Mouse (Mus musculus) inflammation-experienced regulatory T-cells, adult 6 months (primary cell): ENCODE measurements around the gene Dmtf1. TPM values are rescaled to one million over a fixed set of nuclear protein-coding genes. Genes with fewer than 3 reads are reported as not detected.
A peak's percentile ranks its signal among the peaks of the same experiment; 100 is the strongest.

Source experiments
- ATAC-seq: one replicate; pipeline ENCODE4 v1.8.0; 2017
- polyA plus RNA-seq, 3 experiments: library from polyadenylated mRNA; unstranded; fragments of 100-300 nt; shearing (Covaris generic); gene quantifications; one replicate each; pipeline ENCODE4 v1.2.1; 2017

Dmtf1 gene
- polyA plus RNA-seq, 3 experiments from 2014 or later, result 75.8 to 116 (median 104) TPM

- peak; percentile 74 for ATAC-seq
These were observed 54.1 kb downstream of the Dmtf1 start for GRCm38 (mm10) chr5:9107296-9108089.

GRCm38 (mm10) chr5:9106806-9107205 lies 54.8 kb downstream of the Dmtf1 start:
- no peak for ATAC-seq

GRCm38 (mm10) chr5:9103958-9104357 lies 57.6 kb downstream of the Dmtf1 start:
- no peak for ATAC-seq

- no peak for ATAC-seq
These were observed 58.9 kb downstream of the Dmtf1 start for GRCm38 (mm10) chr5:9102696-9103095.

- ATAC-seq, result peak; percentile 59
These were observed 60.5 kb downstream of the Dmtf1 start for GRCm38 (mm10) chr5:9100849-9101801.

- peak; percentile 86 for ATAC-seq
These were observed 61.2 kb downstream of the Dmtf1 start, which contains the start of gene Tmem243 for GRCm38 (mm10) chr5:9100207-9100848. Gene Tmem243 (plus strand): TSS chr5:9100668.

- ATAC-seq, result no peak
These were observed 68.1 kb downstream of the Dmtf1 start for GRCm38 (mm10) chr5:9093490-9093889.

- no peak for ATAC-seq
These were observed 68.9 kb downstream of the Dmtf1 start for GRCm38 (mm10) chr5:9092716-9093115.

GRCm38 (mm10) chr5:9090493-9091106 lies 71.0 kb downstream of the Dmtf1 start:
- no peak for ATAC-seq

- peak; percentile 93 for ATAC-seq
These were observed 74.5 kb downstream of the Dmtf1 start for GRCm38 (mm10) chr5:9086924-9087719.

DNA sequence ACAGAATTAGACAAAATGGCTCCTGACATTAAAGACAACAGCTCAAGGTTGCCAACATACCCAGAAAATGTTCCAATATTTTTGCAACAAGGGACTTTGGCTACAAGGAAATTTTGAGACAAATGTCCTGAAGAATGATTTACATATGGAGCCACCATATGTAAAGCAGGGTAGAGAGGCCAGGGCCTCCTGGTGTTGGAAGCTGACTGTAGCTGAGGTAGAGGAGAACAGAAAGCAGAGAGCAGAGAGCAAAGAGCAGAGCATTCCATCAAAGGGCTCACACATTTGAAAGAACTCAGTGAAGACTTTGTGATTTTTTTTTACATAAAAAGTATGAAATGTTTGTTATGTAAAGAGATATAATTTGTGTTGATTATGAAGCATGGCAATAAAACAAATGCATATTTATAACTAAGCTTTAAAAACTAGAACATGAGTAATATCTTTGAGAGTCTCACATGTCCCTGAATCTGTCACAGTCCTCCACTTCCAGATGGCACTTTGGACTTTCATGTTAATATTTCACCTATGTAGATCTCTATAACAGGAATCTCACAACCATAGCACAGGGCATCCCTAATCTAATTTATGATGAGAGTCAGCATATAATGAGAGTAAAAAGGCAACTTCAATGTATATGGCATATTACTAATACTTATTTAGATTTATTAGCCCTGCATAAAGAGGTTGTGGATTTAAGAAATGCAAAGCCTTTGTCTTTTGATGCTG lies 81.6 kb downstream of the Dmtf1 start:
- ATAC-seq, result no peak

GRCm38 (mm10) chr5:9073177-9073854 lies 88.3 kb downstream of the Dmtf1 start:
- ATAC-seq, result peak; percentile 92

GRCm38 (mm10) chr5:9071360-9071759 lies 90.2 kb downstream of the Dmtf1 start:
- ATAC-seq, result no peak

DNA sequence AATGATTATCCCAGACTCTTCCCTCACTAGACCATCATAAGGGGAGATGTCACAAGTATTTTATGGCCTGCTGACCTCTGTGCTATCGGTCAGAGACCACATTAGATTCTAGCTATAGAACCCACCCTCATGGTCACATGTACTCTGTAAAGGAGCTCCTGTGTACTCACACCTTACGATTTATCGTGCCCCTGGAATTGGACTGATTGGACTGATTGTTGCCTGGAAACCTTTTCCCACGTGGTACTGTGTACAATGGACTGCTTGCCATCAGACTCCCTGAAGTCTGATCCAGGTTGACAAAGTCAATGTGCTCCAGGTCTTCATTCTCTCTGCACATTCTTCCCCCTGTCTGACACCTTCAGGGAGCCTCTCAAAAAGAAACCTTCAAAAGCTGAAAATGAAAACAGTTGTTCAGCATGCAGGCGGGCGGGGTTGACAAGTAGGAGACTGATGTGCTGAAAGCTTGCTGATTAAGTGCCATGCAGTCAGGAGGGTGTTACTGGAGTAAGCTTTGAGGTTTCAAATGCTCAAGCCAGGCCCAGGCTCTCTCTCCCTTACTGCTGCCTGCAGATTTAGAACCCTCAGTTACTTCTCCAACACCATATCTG lies 91.9 kb downstream of the Dmtf1 start:
- no peak for ATAC-seq

DNA sequence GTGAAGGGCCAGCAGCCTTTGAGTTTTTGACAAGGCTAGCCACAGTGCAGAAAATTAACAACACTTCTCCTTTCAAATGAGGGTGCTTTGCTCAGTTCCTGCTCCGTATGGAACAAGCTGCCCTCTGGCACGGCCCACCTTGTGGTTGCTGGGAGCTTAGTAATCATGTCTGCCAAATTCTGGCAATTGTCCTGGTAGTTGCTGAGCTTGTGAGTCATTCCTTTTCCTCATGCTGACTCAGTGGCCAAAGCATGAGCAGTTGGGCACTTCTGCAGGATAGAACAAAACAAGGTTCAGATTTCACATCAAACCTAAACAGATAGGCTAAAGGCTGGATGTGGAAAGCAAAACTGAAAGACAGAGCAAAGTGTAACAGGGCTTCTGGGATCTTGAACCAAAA lies 92.7 kb downstream of the Dmtf1 start:
- no peak for ATAC-seq
